Mouse (Mus musculus): ENCODE results near the gene Ltn1. TPM values are rescaled to one million over a fixed set of nuclear protein-coding genes. Genes with fewer than 3 reads are reported as not detected.

The Ltn1 gene
- polyA plus RNA-seq, 1 experiment from 2014 or later: 29.6 TPM

GRCm38 (mm10) chr16:87348133-87348532, 84.3 kb downstream of the Ltn1 start:
- Histone ChIP-seq H3K9ac (no peak overlapping the region), H3K9me3 (replicated peaks) (no peaks in the 10 kb centered on the region; the same call in 1 of the 2 replicates), H3K4me1 (replicated peaks) (peaks cover 10% of the 10 kb centered on the region), H3K27me3 (replicated peaks) (no peaks in the 10 kb centered on the region), H3K4me3 (no peak overlapping the region), H3K36me3 (no peaks in the 10 kb centered on the region), H3K27ac (ENCODE audit: poor library complexity, severe bottlenecking) (peak overlapping the region; percentile 68), H3K4me2 (no peak overlapping the region)
- peak; percentile 68 for ATAC-seq (ENCODE audit: insufficient number of reproducible peaks, low FRiP score)
- 59% methylated on average over 2 of the region's 2 CpGs for WGBS

GRCm38 (mm10) chr16:87341043-87341572, 91.3 kb downstream of the Ltn1 start:
- 75% methylated on average over 6 of the region's 6 CpGs for WGBS
- ATAC-seq (ENCODE audit: insufficient number of reproducible peaks, low FRiP score): no peak

GRCm38 (mm10) chr16:87334756-87335155, 97.7 kb downstream of the Ltn1 start:
- H3K36me3 ChIP-seq: no peaks in the 10 kb centered on the region
- ATAC-seq (ENCODE audit: insufficient number of reproducible peaks, low FRiP score): no peak
- 77% methylated on average over 3 of the region's 3 CpGs for WGBS
- no peak overlapping the region for H3K27ac ChIP-seq (ENCODE audit: poor library complexity, severe bottlenecking)
- no peaks in the 10 kb centered on the region for H3K27me3 ChIP-seq (replicated peaks)
- H3K4me1 ChIP-seq (replicated peaks): no peaks in the 10 kb centered on the region
- H3K9ac ChIP-seq: no peak overlapping the region
- H3K4me2 ChIP-seq: no peak overlapping the region
- no peaks in the 10 kb centered on the region; the same call in 1 of the 2 replicates for H3K9me3 ChIP-seq (replicated peaks)
- H3K4me3 ChIP-seq: no peak overlapping the region

More at GRCm38 (mm10) chr16:87341043-87341572, 91.3 kb downstream of the Ltn1 start:
- Histone ChIP-seq H3K27ac (ENCODE audit: poor library complexity, severe bottlenecking) (no peak overlapping the region), H3K4me3 (no peak overlapping the region), H3K27me3 (replicated peaks) (no peaks in the 10 kb centered on the region), H3K9me3 (replicated peaks) (no peaks in the 10 kb centered on the region), H3K9ac (no peak overlapping the region), H3K36me3 (no peaks in the 10 kb centered on the region), H3K4me1 (replicated peaks) (no peaks in the 10 kb centered on the region), H3K4me2 (no peak overlapping the region)

DNA sequence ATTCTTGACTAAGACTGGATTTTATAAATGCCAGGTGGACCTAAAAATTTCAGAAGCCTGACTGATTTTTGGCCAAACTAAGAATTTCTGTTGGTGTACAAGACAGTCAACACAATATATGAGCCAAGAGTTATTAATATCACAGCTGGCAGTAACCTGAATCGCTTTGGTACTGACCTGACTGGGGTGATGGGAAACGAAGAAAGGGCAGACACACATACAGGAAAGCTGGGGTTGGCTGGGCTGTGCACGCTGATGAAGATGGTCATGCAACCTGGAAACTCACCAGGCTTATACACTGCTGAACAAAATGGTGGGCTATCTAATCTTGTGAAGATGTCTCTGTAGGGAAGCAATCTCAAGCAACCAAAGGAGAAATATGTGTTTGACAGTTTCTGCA, 102.4 kb downstream of the Ltn1 start:
- 78% methylated on average over 3 of the region's 3 CpGs for WGBS
- Histone ChIP-seq H3K36me3 (no peaks in the 10 kb centered on the region), H3K4me3 (no peak overlapping the region), H3K9ac (no peak overlapping the region), H3K4me1 (replicated peaks) (no peaks in the 10 kb centered on the region), H3K4me2 (no peak overlapping the region), H3K27me3 (replicated peaks) (no peaks in the 10 kb centered on the region), H3K27ac (ENCODE audit: poor library complexity, severe bottlenecking) (no peak overlapping the region), H3K9me3 (replicated peaks) (no peaks in the 10 kb centered on the region; the same call in 1 of the 2 replicates)
- no peak for ATAC-seq (ENCODE audit: insufficient number of reproducible peaks, low FRiP score)

Other genes with a start within 250 kb of the Ltn1 start
- gene N6amt1, start 78.4 kb downstream of the Ltn1 start, polyA plus RNA-seq (2016; fragmentation: Nextera tagmentation; extraction: Ambion mirVana): 22.5 and 24.4 TPM in 2 replicates
- gene Rwdd2b, start 8.0 kb upstream of the Ltn1 start, polyA plus RNA-seq (2016; fragmentation: Nextera tagmentation; extraction: Ambion mirVana): 11.3 and 13.1 TPM in 2 replicates
- gene Usp16, start 22.1 kb upstream of the Ltn1 start, polyA plus RNA-seq (2016; fragmentation: Nextera tagmentation; extraction: Ambion mirVana): 35.8 and 37.0 TPM in 2 replicates
- gene Cct8, start 63.3 kb upstream of the Ltn1 start, polyA plus RNA-seq (2016; fragmentation: Nextera tagmentation; extraction: Ambion mirVana): 335 and 346 TPM in 2 replicates
- 0.13 TPM in 1 of 2 replicates, not detected in the other for gene Map3k7cl, start 120.7 kb upstream of the Ltn1 start, polyA plus RNA-seq (2016; fragmentation: Nextera tagmentation; extraction: Ambion mirVana)

Data from heart, embryonic 12.5 days (tissue).